Mouse (Mus musculus): Measurements from ENCODE around the gene Abcb8. TPM values are rescaled to one million over a fixed set of nuclear protein-coding genes. Genes with fewer than 3 reads are reported as not detected.

Abcb8 gene
- polyA plus RNA-seq, 2 experiments, result 16.9 to 18.0 TPM

- Histone ChIP-seq H3K9me3 (ENCODE audit: control insufficient read depth, low read length) (no peaks in the 10 kb centered on the region), H3K9ac (replicated peaks) (no peak within 1 kb of the TSS), H3K27ac (no peak within 1 kb of the TSS), H3K4me1 (replicated peaks; ENCODE audit: control insufficient read depth in 2 of 2, insufficient read depth in 2 of 2, low read length in 1 of 2) (peaks cover 0 to 2% of the 10 kb centered on the region in 2 experiments; a peak in 1 of 4 replicates), H3K27me3 (ENCODE audit: control insufficient read depth, insufficient read depth, low read length) (peaks cover 64% of the 10 kb centered on the region), H3K4me3 (ENCODE audit: insufficient read depth in 1 of 2, low read depth in 2 of 2, low read length in 2 of 2) (peak within 1 kb of the TSS; percentile 24 to 52), H3K36me3 (replicated peaks; ENCODE audit: control insufficient read depth, insufficient read depth, low read depth) (no peaks in the 10 kb centered on the region), H3K4me2 (ENCODE audit: low read depth) (peak within 1 kb of the TSS; percentile 64)
- TF ChIP-seq EP300 (IDR thresholded peaks at IDR 0.05; ENCODE audit: low read depth), result no peak
- TF ChIP-seq CTCF (IDR thresholded peaks at IDR 0.05; ENCODE audit: low read depth), result no peak
- ATAC-seq (ENCODE audit: insufficient read depth) (no peak), DNase-seq (ENCODE audit: low read depth in 3 of 3, low spot score in 3 of 3) (no peak)
- 1% methylated on average over 46 of the region's 53 CpGs for WGBS (ENCODE audit: insufficient replicate concordance)
Measured at GRCm38 (mm10) chr5:24351278-24351677, 42.2 kb upstream of the Abcb8 start, which contains the start of gene Kcnh2. Kcnh2 (minus strand) TSS chr5:24351604.

GRCm38 (mm10) chr5:24351701-24352171, 41.7 kb upstream of the Abcb8 start:
- Histone ChIP-seq H3K9ac (replicated peaks) (no peak overlapping the region), H3K9me3 (ENCODE audit: control insufficient read depth, low read length) (no peaks in the 10 kb centered on the region), H3K27ac (no peak overlapping the region), H3K27me3 (ENCODE audit: control insufficient read depth, insufficient read depth, low read length) (peaks cover 64% of the 10 kb centered on the region), H3K36me3 (replicated peaks; ENCODE audit: control insufficient read depth, insufficient read depth, low read depth) (no peaks in the 10 kb centered on the region), H3K4me2 (ENCODE audit: low read depth) (peak overlapping the region; percentile 64), H3K4me3 (ENCODE audit: insufficient read depth in 1 of 2, low read depth in 2 of 2, low read length in 2 of 2) (peak overlapping the region; percentile 22 to 52), H3K4me1 (replicated peaks; ENCODE audit: control insufficient read depth in 2 of 2, insufficient read depth in 2 of 2, low read length in 1 of 2) (peaks cover 0 to 2% of the 10 kb centered on the region in 2 experiments; a peak in 1 of 4 replicates)
- peak; percentile 65 for ATAC-seq (ENCODE audit: insufficient read depth)
- WGBS (ENCODE audit: insufficient replicate concordance), result under 1% methylated on average over 33 of the region's 41 CpGs
- DNase-seq (ENCODE audit: low read depth in 3 of 3, low spot score in 3 of 3), result peak in 2 of 3 experiments; percentile 7 to 11
- TF ChIP-seq EP300 (IDR thresholded peaks at IDR 0.05; ENCODE audit: low read depth) (no peak), CTCF (IDR thresholded peaks at IDR 0.05; ENCODE audit: low read depth) (no peak)

- ATAC-seq (ENCODE audit: insufficient read depth), result no peak
- Histone ChIP-seq H3K27me3 (ENCODE audit: control insufficient read depth, insufficient read depth, low read length) (peaks cover 64% of the 10 kb centered on the region), H3K36me3 (replicated peaks; ENCODE audit: control insufficient read depth, insufficient read depth, low read depth) (no peaks in the 10 kb centered on the region), H3K4me3 (ENCODE audit: insufficient read depth in 1 of 2, low read depth in 2 of 2, low read length in 2 of 2) (no peak overlapping the region), H3K27ac (no peak overlapping the region), H3K9ac (replicated peaks) (no peak overlapping the region), H3K9me3 (ENCODE audit: control insufficient read depth, low read length) (no peaks in the 10 kb centered on the region), H3K4me1 (replicated peaks; ENCODE audit: control insufficient read depth in 2 of 2, insufficient read depth in 2 of 2, low read length in 1 of 2) (peaks cover 0 to 2% of the 10 kb centered on the region in 2 experiments; a peak in 1 of 4 replicates), H3K4me2 (ENCODE audit: low read depth) (peak overlapping the region; percentile 64)
- TF ChIP-seq CTCF (IDR thresholded peaks at IDR 0.05; ENCODE audit: low read depth) (no peak), EP300 (IDR thresholded peaks at IDR 0.05; ENCODE audit: low read depth) (no peak)
- WGBS (ENCODE audit: insufficient replicate concordance), result 3% methylated on average over 24 of the region's 24 CpGs
- DNase-seq (ENCODE audit: low read depth in 3 of 3, low spot score in 3 of 3), result no peak
Measured at GRCm38 (mm10) chr5:24352251-24352859, 41.1 kb upstream of the Abcb8 start.

DNA sequence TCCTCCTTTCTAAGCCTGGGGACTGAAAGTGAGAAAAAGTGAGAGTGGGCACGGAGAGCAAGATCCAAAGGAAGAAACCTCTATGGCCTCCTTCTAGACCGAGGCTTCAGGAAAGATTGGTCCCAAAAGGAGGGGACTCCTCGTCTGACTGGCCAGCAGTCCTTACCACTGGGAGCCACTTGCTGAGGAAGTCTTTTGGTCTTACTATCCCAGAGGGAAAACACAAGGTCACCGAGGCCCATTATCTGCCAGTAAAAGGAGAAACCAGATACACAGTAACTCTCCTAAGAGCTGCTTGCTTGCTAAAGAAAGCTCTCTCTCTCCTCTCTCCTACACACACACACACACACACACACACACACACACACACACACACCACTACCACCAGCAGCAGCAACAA, 40.1 kb upstream of the Abcb8 start:
- Histone ChIP-seq H3K9me3 (ENCODE audit: control insufficient read depth, low read length) (no peaks in the 10 kb centered on the region), H3K36me3 (replicated peaks; ENCODE audit: control insufficient read depth, insufficient read depth, low read depth) (no peaks in the 10 kb centered on the region), H3K27me3 (ENCODE audit: control insufficient read depth, insufficient read depth, low read length) (peaks cover 61% of the 10 kb centered on the region), H3K9ac (replicated peaks) (no peak overlapping the region), H3K4me1 (replicated peaks; ENCODE audit: control insufficient read depth in 2 of 2, insufficient read depth in 2 of 2, low read length in 1 of 2) (peaks cover 0 to 2% of the 10 kb centered on the region in 2 experiments; a peak in 1 of 4 replicates), H3K4me3 (ENCODE audit: insufficient read depth in 1 of 2, low read depth in 2 of 2, low read length in 2 of 2) (no peak overlapping the region), H3K27ac (no peak overlapping the region), H3K4me2 (ENCODE audit: low read depth) (no peak overlapping the region)
- no peak for ATAC-seq (ENCODE audit: insufficient read depth)
- 25% methylated on average over 4 of the region's 4 CpGs for whole genome bisulfite sequencing (ENCODE audit: insufficient replicate concordance)
- TF ChIP-seq CTCF (IDR thresholded peaks at IDR 0.05; ENCODE audit: low read depth) (no peak), EP300 (IDR thresholded peaks at IDR 0.05; ENCODE audit: low read depth) (no peak)
- no peak for DNase-seq (ENCODE audit: low read depth in 3 of 3, low spot score in 3 of 3)

DNA sequence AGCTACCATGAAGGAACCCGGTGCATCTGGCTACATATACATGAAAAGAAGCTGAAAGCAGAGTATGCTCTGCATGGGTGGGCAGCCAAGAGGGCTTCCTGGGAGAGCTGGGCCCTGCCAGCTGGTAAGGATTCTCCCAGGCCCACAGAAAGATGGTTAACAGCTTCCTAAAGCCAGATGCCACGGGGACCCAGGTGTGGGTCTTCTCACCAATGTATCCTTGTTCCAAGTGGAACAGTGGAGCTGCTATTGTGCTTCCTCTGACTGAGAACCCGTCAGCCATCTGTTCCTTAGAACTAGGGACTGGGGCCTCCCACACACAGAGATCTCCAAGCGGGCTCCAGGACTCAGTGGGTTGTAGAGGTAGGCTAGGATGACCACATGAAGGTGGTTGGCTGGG, 36.7 kb upstream of the Abcb8 start:
- Histone ChIP-seq H3K36me3 (replicated peaks; ENCODE audit: control insufficient read depth, insufficient read depth, low read depth) (no peaks in the 10 kb centered on the region), H3K4me3 (ENCODE audit: insufficient read depth in 1 of 2, low read depth in 2 of 2, low read length in 2 of 2) (no peak overlapping the region), H3K27ac (no peak overlapping the region), H3K27me3 (ENCODE audit: control insufficient read depth, insufficient read depth, low read length) (peaks cover 27% of the 10 kb centered on the region), H3K4me2 (ENCODE audit: low read depth) (no peak overlapping the region), H3K4me1 (replicated peaks; ENCODE audit: control insufficient read depth in 2 of 2, insufficient read depth in 2 of 2, low read length in 1 of 2) (0 out of 4 replicates have a peak, but pooled peaks cover 0 to 2% of the 10 kb centered on the region in 2 experiments), H3K9me3 (ENCODE audit: control insufficient read depth, low read length) (no peaks in the 10 kb centered on the region), H3K9ac (replicated peaks) (no peak overlapping the region)
- ATAC-seq (ENCODE audit: insufficient read depth) (no peak), DNase-seq (ENCODE audit: low read depth in 3 of 3, low spot score in 3 of 3) (no peak)
- TF ChIP-seq CTCF (IDR thresholded peaks at IDR 0.05; ENCODE audit: low read depth) (no peak), EP300 (IDR thresholded peaks at IDR 0.05; ENCODE audit: low read depth) (no peak)
- WGBS (ENCODE audit: insufficient replicate concordance), result 34% methylated on average over 4 of the region's 4 CpGs

Measured in liver, embryonic 14.5 days (tissue).